Mouse (Mus musculus) heart, postnatal 4 days (tissue): ENCODE results near the gene Ppm1l. TPM values are rescaled to one million over a fixed set of nuclear protein-coding genes. Genes with fewer than 3 reads are reported as not detected.

Source experiments
- DNase-seq: peaks from one replicate; pipeline ENCODE4 v3.0.0; 2021
- total RNA-seq, 2 experiments: library from RNA; stranded (reverse); gene quantifications; 2 replicates each; pipeline ENCODE4 v1.2.3; 2021

Ppm1l gene
- total RNA-seq, 2 experiments from 2014 or later: 23.0 to 26.1 TPM

GRCm38 (mm10) chr3:69497178-69497577, 180.5 kb downstream of the Ppm1l start:
- DNase-seq: no peak

GRCm38 (mm10) chr3:69502009-69502408, 185.3 kb downstream of the Ppm1l start:
- no peak for DNase-seq

- DNase-seq: no peak
These were observed 185.9 kb downstream of the Ppm1l start for GRCm38 (mm10) chr3:69502527-69502926.

GRCm38 (mm10) chr3:69505090-69505489, 188.4 kb downstream of the Ppm1l start:
- no peak for DNase-seq

- no peak for DNase-seq
These were observed 189.7 kb downstream of the Ppm1l start for GRCm38 (mm10) chr3:69506352-69506751.

- DNase-seq: no peak
These were observed 192.8 kb downstream of the Ppm1l start for GRCm38 (mm10) chr3:69509411-69509952.

- no peak for DNase-seq
These were observed 195.2 kb downstream of the Ppm1l start for GRCm38 (mm10) chr3:69511881-69512280.

GRCm38 (mm10) chr3:69512402-69512801, 195.7 kb downstream of the Ppm1l start:
- no peak for DNase-seq

GRCm38 (mm10) chr3:69515730-69516350, 199.2 kb downstream of the Ppm1l start:
- no peak for DNase-seq

- DNase-seq: no peak
These were observed 202.5 kb downstream of the Ppm1l start for GRCm38 (mm10) chr3:69519188-69519587.

- no peak for DNase-seq
These were observed 203.3 kb downstream of the Ppm1l start for GRCm38 (mm10) chr3:69519789-69520558.

- no peak for DNase-seq
These were observed 205.6 kb downstream of the Ppm1l start for GRCm38 (mm10) chr3:69522270-69522669.

- no peak for DNase-seq
These were observed 207.9 kb downstream of the Ppm1l start for GRCm38 (mm10) chr3:69524356-69525071.

- no peak for DNase-seq
These were observed 208.4 kb downstream of the Ppm1l start for GRCm38 (mm10) chr3:69525072-69525529.

GRCm38 (mm10) chr3:69527384-69527783, 210.7 kb downstream of the Ppm1l start:
- no peak for DNase-seq

- no peak for DNase-seq
These were observed 212.9 kb downstream of the Ppm1l start for GRCm38 (mm10) chr3:69529576-69529975.

- DNase-seq: no peak
These were observed 214.8 kb downstream of the Ppm1l start for GRCm38 (mm10) chr3:69531511-69531910.

- DNase-seq: no peak
These were observed 216.0 kb downstream of the Ppm1l start for GRCm38 (mm10) chr3:69532687-69533086.

GRCm38 (mm10) chr3:69535486-69535885, 218.8 kb downstream of the Ppm1l start:
- no peak for DNase-seq

- no peak for DNase-seq
These were observed 219.4 kb downstream of the Ppm1l start for GRCm38 (mm10) chr3:69535941-69536647.

GRCm38 (mm10) chr3:69542962-69543361, 226.3 kb downstream of the Ppm1l start:
- no peak for DNase-seq

GRCm38 (mm10) chr3:69543730-69544129, 227.1 kb downstream of the Ppm1l start:
- no peak for DNase-seq
